Mouse (Mus musculus): ENCODE measurements around the gene Mrpl30. TPM values are rescaled to one million over a fixed set of nuclear protein-coding genes. Genes with fewer than 3 reads are reported as not detected.

Gene Mrpl30
- polyA plus RNA-seq, 1 experiment from 2014 or later, result 294 TPM

DNA sequence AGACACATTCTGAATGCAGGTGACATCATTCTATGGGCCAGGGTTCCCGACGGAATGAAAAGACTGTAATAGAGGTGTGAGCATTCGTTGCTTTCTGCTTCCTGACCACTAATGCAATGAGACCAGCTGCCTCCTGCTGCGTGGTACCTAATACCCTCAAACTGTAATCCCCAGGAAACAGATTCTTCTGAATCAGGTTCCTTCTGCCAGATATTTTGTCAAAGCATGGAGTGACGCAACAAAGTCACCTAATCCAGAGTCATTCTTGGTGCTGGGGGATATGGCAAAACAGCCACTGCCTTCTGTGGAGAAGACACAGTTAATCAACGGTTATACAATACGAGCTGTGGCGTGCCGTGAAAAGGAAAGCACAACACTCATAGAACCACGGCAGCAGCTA, 21.6 kb upstream of the Mrpl30 start:
- no peak overlapping the region for H3K4me3 ChIP-seq (ENCODE audit: low read length)
- H3K9me3 ChIP-seq (replicated peaks; ENCODE audit: control insufficient read depth, low read length), result no peaks in the 10 kb centered on the region; the same call in 1 of the 2 replicates
- H3K36me3 ChIP-seq (ENCODE audit: control insufficient read depth, insufficient read depth), result no peaks in the 10 kb centered on the region
- H3K9ac ChIP-seq (ENCODE audit: low read length), result no peak overlapping the region
- peaks cover 12% of the 10 kb centered on the region for H3K4me1 ChIP-seq (ENCODE audit: control insufficient read depth, insufficient read depth, low read length)
- no peak for ATAC-seq (replicated peaks; ENCODE audit: extremely low read depth, insufficient read depth, low FRiP score)
- no peak overlapping the region for H3K4me2 ChIP-seq (ENCODE audit: low read depth, low read length)
- H3K27ac ChIP-seq (ENCODE audit: low read length), result no peak overlapping the region
- H3K27me3 ChIP-seq (ENCODE audit: control insufficient read depth, insufficient read depth, low read length), result no peaks in the 10 kb centered on the region
- WGBS, result 58% methylated on average over 10 of the region's 10 CpGs

- H3K27ac ChIP-seq (ENCODE audit: low read length), result no peak overlapping the region
- H3K36me3 ChIP-seq (ENCODE audit: control insufficient read depth, insufficient read depth), result no peaks in the 10 kb centered on the region
- no peaks in the 10 kb centered on the region for H3K27me3 ChIP-seq (ENCODE audit: control insufficient read depth, insufficient read depth, low read length)
- 64% methylated on average over 2 of the region's 2 CpGs for WGBS
- H3K4me3 ChIP-seq (ENCODE audit: low read length), result no peak overlapping the region
- no peak for ATAC-seq (replicated peaks; ENCODE audit: extremely low read depth, insufficient read depth, low FRiP score)
- H3K4me1 ChIP-seq (ENCODE audit: control insufficient read depth, insufficient read depth, low read length), result peaks cover 12% of the 10 kb centered on the region
- no peak overlapping the region for H3K4me2 ChIP-seq (ENCODE audit: low read depth, low read length)
- H3K9me3 ChIP-seq (replicated peaks; ENCODE audit: control insufficient read depth, low read length), result no peaks in the 10 kb centered on the region; the same call in 1 of the 2 replicates
- H3K9ac ChIP-seq (ENCODE audit: low read length), result no peak overlapping the region
These were observed 20.9 kb upstream of the Mrpl30 start for GRCm38 (mm10) chr1:37869362-37869761.

DNA sequence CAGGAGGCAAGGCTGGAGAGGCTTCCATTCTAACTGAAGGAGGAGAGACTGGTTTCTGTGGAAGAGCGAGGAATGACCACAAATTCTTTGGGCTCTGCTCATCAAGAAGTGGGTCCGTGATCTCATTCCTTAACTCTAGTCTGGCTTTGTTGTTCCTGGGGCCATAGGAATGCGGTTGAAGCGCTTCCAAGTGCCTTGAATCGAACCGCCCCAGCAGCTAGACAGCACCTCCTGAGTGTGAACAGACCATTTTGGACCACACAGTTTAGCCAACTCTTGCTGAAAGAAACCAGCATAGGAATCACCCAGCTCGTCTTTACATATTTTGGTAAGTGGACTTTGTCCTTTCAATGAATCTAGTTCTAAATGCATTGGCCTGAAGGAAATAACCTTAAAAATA, 18.6 kb upstream of the Mrpl30 start, which contains the start of gene Lipt1:
Gene Lipt1, plus strand, starts transcription at position 35 of the 400 bp plus-strand sequence.
- H3K4me3 ChIP-seq (ENCODE audit: low read length), result peak within 1 kb of the TSS; percentile 78
- H3K27ac ChIP-seq (ENCODE audit: low read length), result peak within 1 kb of the TSS; percentile 78
- H3K4me2 ChIP-seq (ENCODE audit: low read depth, low read length), result peak within 1 kb of the TSS; percentile 75
- peak; percentile 56 for ATAC-seq (replicated peaks; ENCODE audit: extremely low read depth, insufficient read depth, low FRiP score)
- H3K9ac ChIP-seq (ENCODE audit: low read length), result peak within 1 kb of the TSS; percentile 67
- 6% methylated on average over 7 of the region's 7 CpGs for WGBS
- H3K9me3 ChIP-seq (replicated peaks; ENCODE audit: control insufficient read depth, low read length), result peaks cover 4% of the 10 kb centered on the region
- peaks cover 15% of the 10 kb centered on the region for H3K36me3 ChIP-seq (ENCODE audit: control insufficient read depth, insufficient read depth)
- no peaks in the 10 kb centered on the region for H3K27me3 ChIP-seq (ENCODE audit: control insufficient read depth, insufficient read depth, low read length)
- H3K4me1 ChIP-seq (ENCODE audit: control insufficient read depth, insufficient read depth, low read length), result peaks cover 12% of the 10 kb centered on the region

- peak overlapping the region; percentile 75 for H3K4me2 ChIP-seq (ENCODE audit: low read depth, low read length)
- H3K36me3 ChIP-seq (ENCODE audit: control insufficient read depth, insufficient read depth), result peaks cover 20% of the 10 kb centered on the region
- H3K9me3 ChIP-seq (replicated peaks; ENCODE audit: control insufficient read depth, low read length), result peaks cover 4% of the 10 kb centered on the region
- peak overlapping the region; percentile 78 for H3K4me3 ChIP-seq (ENCODE audit: low read length)
- H3K27me3 ChIP-seq (ENCODE audit: control insufficient read depth, insufficient read depth, low read length), result no peaks in the 10 kb centered on the region
- H3K9ac ChIP-seq (ENCODE audit: low read length), result peak overlapping the region; percentile 67
- peak; percentile 91 for ATAC-seq (replicated peaks; ENCODE audit: extremely low read depth, insufficient read depth, low FRiP score)
- H3K27ac ChIP-seq (ENCODE audit: low read length), result peak overlapping the region; percentile 78
- peaks cover 12% of the 10 kb centered on the region for H3K4me1 ChIP-seq (ENCODE audit: control insufficient read depth, insufficient read depth, low read length)
- WGBS, result 5% methylated on average over 33 of the region's 33 CpGs
These were observed 17.9 kb upstream of the Mrpl30 start for GRCm38 (mm10) chr1:37872131-37873067.

DNA sequence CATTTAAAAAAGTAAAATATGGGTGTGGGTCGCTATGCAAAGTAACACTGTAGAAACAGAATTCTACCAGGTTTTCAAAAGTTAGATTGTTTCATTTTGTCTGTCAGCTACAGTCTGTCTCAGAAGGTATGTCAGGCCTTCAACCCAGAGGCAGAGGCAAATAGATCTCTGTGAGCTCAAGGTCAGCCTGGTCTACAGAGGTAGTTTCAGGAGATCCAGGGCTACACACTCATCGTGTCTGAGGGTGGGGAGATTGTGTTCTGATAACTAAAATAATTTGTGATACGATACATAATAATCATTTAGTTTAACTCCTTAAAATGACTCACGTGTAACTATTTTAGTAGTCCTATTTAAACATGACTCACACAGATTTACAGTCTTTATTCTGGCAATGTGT, 17.1 kb upstream of the Mrpl30 start:
- no peak overlapping the region; the same call in 1 of the 2 replicates for H3K9ac ChIP-seq (ENCODE audit: low read length)
- no peak overlapping the region for H3K27ac ChIP-seq (ENCODE audit: low read length)
- WGBS, result 79% methylated on average over 4 of the region's 4 CpGs
- ATAC-seq (replicated peaks; ENCODE audit: extremely low read depth, insufficient read depth, low FRiP score), result no peak
- H3K9me3 ChIP-seq (replicated peaks; ENCODE audit: control insufficient read depth, low read length), result peaks cover 4% of the 10 kb centered on the region
- peaks cover 12% of the 10 kb centered on the region for H3K4me1 ChIP-seq (ENCODE audit: control insufficient read depth, insufficient read depth, low read length)
- H3K36me3 ChIP-seq (ENCODE audit: control insufficient read depth, insufficient read depth), result peaks cover 25% of the 10 kb centered on the region
- H3K27me3 ChIP-seq (ENCODE audit: control insufficient read depth, insufficient read depth, low read length), result no peaks in the 10 kb centered on the region
- 0 out of 2 replicates have a peak overlapping the region, but pooled peaks have one; percentile 7 for H3K4me3 ChIP-seq (ENCODE audit: low read length)
- H3K4me2 ChIP-seq (ENCODE audit: low read depth, low read length), result peak overlapping the region; percentile 75

- 90% methylated on average over 13 of the region's 13 CpGs for WGBS
- Histone ChIP-seq H3K9me3 (replicated peaks; ENCODE audit: control insufficient read depth, low read length) (peaks cover 4% of the 10 kb centered on the region), H3K36me3 (ENCODE audit: control insufficient read depth, insufficient read depth) (peaks cover 39% of the 10 kb centered on the region)
These were observed 12.4 kb upstream of the Mrpl30 start for GRCm38 (mm10) chr1:37877736-37878460.

GRCm38 (mm10) chr1:37883411-37883810, 6.9 kb upstream of the Mrpl30 start:
- Histone ChIP-seq H3K27me3 (ENCODE audit: control insufficient read depth, insufficient read depth, low read length) (no peaks in the 10 kb centered on the region), H3K9me3 (replicated peaks; ENCODE audit: control insufficient read depth, low read length) (no peaks in the 10 kb centered on the region), H3K36me3 (ENCODE audit: control insufficient read depth, insufficient read depth) (peaks cover 16% of the 10 kb centered on the region; the same call in 1 of the 2 replicates), H3K4me2 (ENCODE audit: low read depth, low read length) (no peak overlapping the region), H3K4me3 (ENCODE audit: low read length) (no peak overlapping the region), H3K27ac (ENCODE audit: low read length) (no peak overlapping the region), H3K9ac (ENCODE audit: low read length) (no peak overlapping the region), H3K4me1 (ENCODE audit: control insufficient read depth, insufficient read depth, low read length) (no peaks in the 10 kb centered on the region)
- WGBS, result 94% methylated on average over 4 of the region's 4 CpGs
- ATAC-seq (replicated peaks; ENCODE audit: extremely low read depth, insufficient read depth, low FRiP score), result no peak

More at GRCm38 (mm10) chr1:37877736-37878460, 12.4 kb upstream of the Mrpl30 start:
- Histone ChIP-seq H3K27me3 (ENCODE audit: control insufficient read depth, insufficient read depth, low read length) (no peaks in the 10 kb centered on the region), H3K4me2 (ENCODE audit: low read depth, low read length) (no peak overlapping the region), H3K4me1 (ENCODE audit: control insufficient read depth, insufficient read depth, low read length) (peaks cover 3% of the 10 kb centered on the region), H3K9ac (ENCODE audit: low read length) (no peak overlapping the region), H3K4me3 (ENCODE audit: low read length) (no peak overlapping the region), H3K27ac (ENCODE audit: low read length) (no peak overlapping the region)
- ATAC-seq (replicated peaks; ENCODE audit: extremely low read depth, insufficient read depth, low FRiP score), result no peak

GRCm38 (mm10) chr1:37884451-37884850, 5.8 kb upstream of the Mrpl30 start:
- H3K36me3 ChIP-seq (ENCODE audit: control insufficient read depth, insufficient read depth), result peaks cover 8% of the 10 kb centered on the region; the same call in 1 of the 2 replicates
- no peak overlapping the region for H3K9ac ChIP-seq (ENCODE audit: low read length)
- peaks cover 5% of the 10 kb centered on the region for H3K4me1 ChIP-seq (ENCODE audit: control insufficient read depth, insufficient read depth, low read length)
- no peak overlapping the region for H3K4me3 ChIP-seq (ENCODE audit: low read length)
- whole genome bisulfite sequencing, result 70% methylated on average over 4 of the region's 4 CpGs
- no peaks in the 10 kb centered on the region for H3K9me3 ChIP-seq (replicated peaks; ENCODE audit: control insufficient read depth, low read length)
- H3K27me3 ChIP-seq (ENCODE audit: control insufficient read depth, insufficient read depth, low read length), result no peaks in the 10 kb centered on the region
- H3K4me2 ChIP-seq (ENCODE audit: low read depth, low read length), result no peak overlapping the region
- H3K27ac ChIP-seq (ENCODE audit: low read length), result no peak overlapping the region
- no peak for ATAC-seq (replicated peaks; ENCODE audit: extremely low read depth, insufficient read depth, low FRiP score)

Measured in heart, embryonic 16.5 days (tissue).